Mouse (Mus musculus) heart, adult 2 months (tissue): Measurements from ENCODE around the gene Usp34. TPM values are rescaled to one million over a fixed set of nuclear protein-coding genes. Genes with fewer than 3 reads are reported as not detected.

Experiments used
- DNase-seq, 2 experiments: peaks; one replicate each; pipeline ENCODE4 v3.0.0; 2021
- H3K27ac ChIP-seq: fragments of 200-600 bp; 2 replicates; pipeline ENCODE4 v1.8.1; 2022
- H3K27me3 ChIP-seq: fragments of 200-500 bp; 2 replicates; pipeline ENCODE4 v1.6.1; 2012; ENCODE audit warnings: mild to moderate bottlenecking, low read length, inconsistent platforms, mixed read lengths; ENCODE audit not compliant: control insufficient read depth, insufficient read depth
- H3K36me3 ChIP-seq: fragments of 200-500 bp; 2 replicates; pipeline ENCODE4 v1.6.1; 2012; ENCODE audit warnings: low read length, inconsistent platforms; ENCODE audit not compliant: control insufficient read depth, insufficient read depth
- H3K4me1 ChIP-seq: fragments of 200-500 bp; 2 replicates; pipeline ENCODE4 v1.6.1; 2011; ENCODE audit warnings: low read length; ENCODE audit not compliant: control insufficient read depth, insufficient read depth
- H3K4me3 ChIP-seq: fragments of 200-600 bp; 2 replicates; pipeline ENCODE4 v1.8.1; 2022
- H3K79me2 ChIP-seq: fragments of 200-500 bp; replicated peaks from 2 replicates; pipeline ENCODE4 v1.6.1; 2012; ENCODE audit warnings: mild to moderate bottlenecking, inconsistent platforms, low read length, moderate library complexity, mixed read lengths; ENCODE audit not compliant: control insufficient read depth, insufficient read depth
- H3K9ac ChIP-seq: fragments of 200-500 bp; 2 replicates; pipeline ENCODE4 v1.6.1; 2012; ENCODE audit warnings: low read depth, mild to moderate bottlenecking, control low read depth, inconsistent platforms, low read length, mixed read lengths
- CTCF ChIP-seq: fragments of 200-600 bp; IDR thresholded peaks from 2 replicates; pipeline ENCODE4 v1.8.1; 2022; ENCODE audit warnings: antibody characterized with exemption, mild to moderate bottlenecking, moderate library complexity
- EP300 ChIP-seq: fragments of 200-500 bp; IDR thresholded peaks from 2 replicates; pipeline ENCODE4 v1.6.1; 2011; ENCODE audit warnings: low read depth, low read length, control low read depth; ENCODE audit not compliant: insufficient read depth
- POLR2A ChIP-seq: fragments of 200-500 bp; IDR thresholded peaks from 2 replicates; pipeline ENCODE4 v1.6.1; 2011; ENCODE audit warnings: mild to moderate bottlenecking, low read depth, low read length, control low read depth; ENCODE audit not compliant: insufficient read depth
- WGBS: fragments of 180-500 bp; shearing (Covaris S2); methylation state at CpG from one replicate; pipeline ENCODE4 v1.1.7; 2018; 5-methylcytosine and 5-hydroxymethylcytosine counted together
- intact Hi-C: fragments of 180-260 bp; cut with DNase I; formaldehyde crosslinking; loops from one replicate; pipeline ENCODE4 v1.15.1; 2025
- polyA plus RNA-seq: library from polyadenylated mRNA; depleted of rRNA; stranded (reverse); fragments of >200 nt; gene quantifications from 2 replicates; pipeline ENCODE4 v1.2.3, GENCODE M21; 2012
- total RNA-seq, 2 experiments: library from RNA; stranded (reverse); gene quantifications; 2 replicates each; pipeline ENCODE4 v1.2.3; 2021

Usp34 gene
- total and polyA plus RNA-seq, 3 experiments, result 8.0 to 38.3 (median 33.5) TPM

GRCm38 (mm10) chr11:23489955-23490354 lies 183.3 kb downstream of the Usp34 start:
- H3K4me1 ChIP-seq, result no peaks in the 10 kb centered on the region
- 0 out of 2 replicates have a peak, but pooled peaks cover 2% of the 10 kb centered on the region for H3K79me2 ChIP-seq
- intact Hi-C loops, result loop anchor here (10.0 kb wide), 3 partner anchors 145 to 505 kb away; partner anchors contain the start of genes 0610010F05Rik, Commd1, Gm28048 and Pex13
- peaks cover 20% of the 10 kb centered on the region for H3K36me3 ChIP-seq
- H3K27me3 ChIP-seq, result no peaks in the 10 kb centered on the region
- no peak overlapping the region for H3K4me3 ChIP-seq
- no peak overlapping the region for H3K9ac ChIP-seq
- no peak overlapping the region for H3K27ac ChIP-seq
- TF ChIP-seq EP300, result no peak
- no peak for DNase-seq
- WGBS, result 76% methylated on average over 1 of the region's 1 CpGs

- WGBS, result 72% methylated on average over 4 of the region's 4 CpGs
- intact Hi-C loops, result loop anchor here (10.0 kb wide), 3 partner anchors 143 to 507 kb away; partner anchors contain the start of genes 0610010F05Rik, Commd1, Gm28048 and Pex13
- no peak overlapping the region for H3K4me3 ChIP-seq
- H3K27ac ChIP-seq, result no peak overlapping the region
- H3K4me1 ChIP-seq, result peaks cover 10% of the 10 kb centered on the region
- H3K79me2 ChIP-seq, result 0 out of 2 replicates have a peak, but pooled peaks cover 3% of the 10 kb centered on the region
- H3K36me3 ChIP-seq, result peaks cover 26% of the 10 kb centered on the region
- no peaks in the 10 kb centered on the region for H3K27me3 ChIP-seq
- no peak for TF ChIP-seq CTCF
- no peak for TF ChIP-seq POLR2A
- TF ChIP-seq EP300, result no peak
- H3K9ac ChIP-seq, result no peak overlapping the region
- no peak for DNase-seq
Measured at GRCm38 (mm10) chr11:23492048-23492790, 185.5 kb downstream of the Usp34 start.

DNA sequence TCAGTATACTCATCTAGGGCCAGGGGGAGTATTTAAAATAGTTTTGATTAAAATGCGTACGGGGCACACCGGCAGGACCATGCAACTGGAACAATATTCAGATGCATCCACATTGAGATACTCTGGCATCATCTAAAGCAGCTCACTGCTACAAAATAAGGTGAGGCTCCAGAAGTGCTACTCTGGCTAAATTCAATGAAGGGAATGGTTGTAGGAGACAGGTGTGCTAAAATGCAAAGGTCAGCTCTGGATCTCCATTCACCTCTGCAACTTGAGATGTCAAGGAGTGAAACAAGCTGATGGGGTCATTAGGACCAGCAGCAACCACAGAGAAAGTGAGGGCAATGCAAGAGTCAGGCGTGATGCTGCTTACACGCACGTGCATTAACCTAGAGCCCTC lies 188.5 kb downstream of the Usp34 start:
- peaks cover 22% of the 10 kb centered on the region for H3K36me3 ChIP-seq

GRCm38 (mm10) chr11:23496661-23497060 lies 190.0 kb downstream of the Usp34 start:
- WGBS, result 59% methylated on average over 6 of the region's 6 CpGs
- Histone ChIP-seq H3K4me3 (peak overlapping the region; percentile 85), H3K27me3 (no peaks in the 10 kb centered on the region), H3K36me3 (peaks cover 14% of the 10 kb centered on the region), H3K27ac (peak overlapping the region; percentile 99), H3K79me2 (0 out of 2 replicates have a peak, but pooled peaks cover 3% of the 10 kb centered on the region), H3K9ac (peak overlapping the region; percentile 43), H3K4me1 (peaks cover 10% of the 10 kb centered on the region)
- TF ChIP-seq POLR2A (no peak), EP300 (no peak), CTCF (no peak)
- no peak for DNase-seq
- intact Hi-C loops, result loop anchor here (2.0 to 10.0 kb wide), 4 partner anchors 138 to 512 kb away; partner anchors contain the start of genes 0610010F05Rik, Commd1, Gm28048 and Pex13

More for the DNA sequence above, 188.5 kb downstream of the Usp34 start:
- no peak overlapping the region for H3K27ac ChIP-seq
- DNase-seq, result no peak
- no peak overlapping the region for H3K9ac ChIP-seq
- peaks cover 10% of the 10 kb centered on the region for H3K4me1 ChIP-seq
- no peaks in the 10 kb centered on the region for H3K27me3 ChIP-seq
- TF ChIP-seq EP300 (no peak), POLR2A (no peak), CTCF (no peak)
- no peak overlapping the region for H3K4me3 ChIP-seq
- H3K79me2 ChIP-seq, result 0 out of 2 replicates have a peak, but pooled peaks cover 3% of the 10 kb centered on the region
- 95% methylated on average over 6 of the region's 6 CpGs for WGBS
- intact Hi-C loops, result loop anchor here (10.0 kb wide), 3 partner anchors 140 to 510 kb away; partner anchors contain the start of genes 0610010F05Rik, Commd1, Gm28048 and Pex13

- H3K9ac ChIP-seq, result peak overlapping the region; percentile 94
- peaks cover 10% of the 10 kb centered on the region for H3K4me1 ChIP-seq
- WGBS, result under 1% methylated on average over 22 of the region's 22 CpGs
- no peaks in the 10 kb centered on the region for H3K27me3 ChIP-seq
- TF ChIP-seq CTCF (no peak), POLR2A (no peak), EP300 (0 out of 2 replicates have a peak, but pooled peaks have one; percentile 9)
- 0 out of 2 replicates have a peak, but pooled peaks cover 3% of the 10 kb centered on the region for H3K79me2 ChIP-seq
- intact Hi-C loops, result loop anchor here (2.0 to 10.0 kb wide), 4 partner anchors 137 to 513 kb away; partner anchors contain the start of genes 0610010F05Rik, Commd1, Gm28048 and Pex13
- peaks cover 10% of the 10 kb centered on the region for H3K36me3 ChIP-seq
- H3K4me3 ChIP-seq, result peak overlapping the region; percentile 85
- DNase-seq, result no peak
- peak overlapping the region; percentile 99 for H3K27ac ChIP-seq
Measured at GRCm38 (mm10) chr11:23497335-23497717, 190.6 kb downstream of the Usp34 start.
